Mouse (Mus musculus) right cerebral cortex, postnatal 10 days (tissue): Measurements from ENCODE around the gene Lmx1b.
A peak's percentile ranks its signal among the peaks of the same experiment; 100 is the strongest.

Source experiments
- DNase-seq, 2 experiments: peaks; one replicate each; pipeline ENCODE4 v3.0.0; 2021; ENCODE audit warnings: low spot score in 2 of 2

Gene Lmx1b

DNA sequence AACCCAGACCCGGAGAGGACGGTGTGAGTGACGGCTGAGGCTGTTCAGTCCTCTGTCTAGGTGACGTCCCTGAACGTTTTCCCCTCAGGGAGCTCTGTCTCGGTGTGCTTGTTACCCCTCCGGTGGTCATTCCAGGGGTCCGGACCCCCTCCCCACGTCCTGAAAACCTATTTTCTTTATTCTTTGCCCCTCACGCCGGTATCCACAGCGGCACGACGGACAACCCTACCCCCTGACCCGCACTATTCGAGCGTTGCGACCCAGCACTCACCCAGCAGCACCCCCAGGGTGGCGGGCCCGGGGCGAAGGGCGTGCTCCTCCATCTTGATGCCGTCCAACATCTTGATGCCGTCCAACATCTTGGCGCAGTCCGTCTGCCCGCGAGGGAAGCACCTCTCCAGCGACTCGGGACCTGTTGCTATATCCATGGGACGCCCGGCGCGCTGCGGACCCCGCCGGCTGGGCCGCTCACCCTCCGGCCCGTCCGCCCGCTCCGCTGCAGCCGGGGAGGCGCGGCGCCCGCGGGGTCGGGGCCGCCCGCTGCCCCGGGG lies at the start of gene Lmx1b:
Lmx1b (minus strand) TSS at position 341 of the 551 bp plus-strand sequence.
- no peak for DNase-seq

DNA sequence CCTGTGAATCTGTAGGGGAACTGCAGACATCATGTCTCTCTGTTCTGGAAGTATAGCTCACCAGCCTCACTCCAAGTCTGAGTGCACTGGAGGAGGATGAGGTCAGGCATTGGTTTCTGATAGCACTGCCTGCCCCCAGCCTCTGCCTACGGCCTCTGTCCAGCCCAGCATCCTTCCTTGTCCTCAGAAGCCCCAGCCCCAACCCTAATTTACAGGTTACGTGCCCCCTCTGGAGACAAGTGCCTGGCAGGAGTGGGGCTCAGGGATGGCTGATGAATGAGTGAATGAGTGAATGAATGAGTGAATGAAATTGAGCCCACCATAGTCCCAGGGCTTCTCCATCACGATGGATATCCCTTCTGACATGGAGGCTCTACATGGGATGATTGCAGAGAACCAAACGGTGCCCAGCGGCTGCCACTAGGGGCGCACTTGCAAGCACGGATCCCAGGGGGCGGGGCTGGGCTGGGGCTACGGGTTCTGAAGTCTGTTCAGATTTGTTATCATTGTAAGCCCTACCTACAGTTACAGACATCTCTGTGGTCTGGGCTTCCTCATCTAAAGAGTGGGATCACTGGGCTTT lies 49.7 kb upstream of the Lmx1b start:
- DNase-seq = peak in 1 of 2 experiments; percentile 44

DNA sequence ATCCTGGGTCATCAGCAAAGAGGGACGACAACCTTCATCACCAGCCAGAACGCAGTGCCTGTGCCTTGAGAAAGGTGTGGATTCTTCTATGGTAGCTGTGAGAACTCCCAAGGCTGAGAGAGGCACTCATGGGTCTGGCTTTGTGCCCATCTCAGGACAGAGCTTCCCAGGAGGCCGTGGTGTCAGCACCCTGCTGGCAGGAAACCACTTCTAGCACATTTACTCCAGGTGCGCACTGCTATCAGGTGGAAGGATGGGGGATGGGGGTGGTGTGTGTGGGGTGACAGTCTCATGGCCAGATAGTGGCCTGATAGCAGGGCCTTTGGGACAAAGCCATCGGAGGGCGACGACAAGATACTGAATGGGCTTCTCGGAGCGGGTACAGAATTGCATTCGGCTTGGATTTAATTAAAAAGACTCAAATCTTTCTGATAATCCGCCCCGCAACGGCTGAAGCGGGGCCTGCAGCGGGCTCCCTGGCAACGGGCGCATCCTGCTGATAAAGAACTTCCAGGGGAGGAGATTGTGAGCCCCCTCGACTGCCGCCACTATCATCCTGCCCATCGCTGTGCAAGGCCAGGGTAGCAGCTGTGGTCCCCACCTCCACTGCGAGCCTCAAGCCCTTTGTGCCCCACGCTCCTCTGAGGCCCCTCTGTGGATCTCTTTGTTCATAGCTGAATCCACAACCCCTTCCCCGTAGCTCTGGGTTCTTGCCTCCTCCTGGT lies 49.0 kb upstream of the Lmx1b start:
- peak in 1 of 2 experiments; percentile 34 for DNase-seq

DNA sequence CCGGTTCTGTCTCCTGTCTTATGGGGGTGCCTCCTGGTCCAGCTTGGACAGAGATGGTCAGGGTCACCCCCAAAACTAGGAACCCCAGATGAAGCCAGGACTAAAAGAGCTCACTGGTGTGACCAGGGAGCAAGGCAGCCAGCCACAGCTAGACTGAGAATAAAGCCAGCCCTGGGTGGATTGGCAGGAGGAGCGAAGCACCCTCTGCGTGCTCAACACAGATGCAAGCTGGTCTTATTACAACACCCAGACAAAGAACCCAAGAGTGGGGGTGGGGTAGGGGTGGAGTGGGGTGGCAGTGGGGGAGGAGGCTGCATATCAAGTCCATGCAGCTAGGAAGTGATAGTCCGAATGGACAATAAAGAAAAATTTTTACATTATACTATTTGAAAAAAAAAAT lies 43.3 kb upstream of the Lmx1b start:
- no peak for DNase-seq

DNA sequence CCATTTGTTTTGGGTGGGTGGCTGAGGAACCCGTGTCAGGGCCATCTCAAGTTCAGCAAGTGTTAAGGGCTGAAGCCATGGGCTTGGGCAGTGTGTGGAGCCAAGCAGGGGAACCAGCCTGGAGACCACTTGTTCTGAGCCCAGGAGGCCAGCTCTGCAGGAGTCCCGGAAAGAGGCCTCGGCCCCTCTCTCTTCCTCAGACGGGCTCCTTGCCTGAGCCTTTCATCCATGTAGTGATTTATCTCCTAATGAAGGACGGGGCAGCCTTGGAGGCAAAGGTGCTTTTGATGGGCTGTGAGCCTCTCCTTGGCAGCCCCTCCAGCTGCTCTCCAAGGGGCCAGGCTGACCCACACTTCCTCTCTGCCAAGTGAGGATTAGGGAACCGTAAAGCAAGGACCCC lies 42.8 kb upstream of the Lmx1b start:
- DNase-seq = no peak

DNA sequence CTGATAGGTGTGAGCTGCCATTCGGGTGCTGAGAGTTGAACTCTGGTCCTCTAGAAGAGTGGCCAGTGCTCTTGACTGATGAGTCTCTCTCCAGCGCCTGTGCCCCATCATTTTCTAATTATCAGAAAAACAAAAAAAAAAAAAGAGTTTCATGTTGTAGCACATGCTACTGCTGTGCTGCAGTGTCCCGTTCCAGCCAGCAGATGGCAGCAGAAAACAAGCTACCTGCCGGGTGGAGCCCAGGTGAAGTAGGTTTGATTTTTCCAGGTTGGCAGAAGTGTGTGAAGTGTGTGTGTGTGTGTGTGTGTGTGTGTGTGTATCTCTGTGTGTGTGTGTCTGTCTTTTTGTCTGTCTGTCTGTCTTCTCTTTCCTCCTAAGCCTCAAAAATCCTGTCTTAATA lies 41.9 kb upstream of the Lmx1b start:
- peak; percentile 40 to 75 for DNase-seq

DNA sequence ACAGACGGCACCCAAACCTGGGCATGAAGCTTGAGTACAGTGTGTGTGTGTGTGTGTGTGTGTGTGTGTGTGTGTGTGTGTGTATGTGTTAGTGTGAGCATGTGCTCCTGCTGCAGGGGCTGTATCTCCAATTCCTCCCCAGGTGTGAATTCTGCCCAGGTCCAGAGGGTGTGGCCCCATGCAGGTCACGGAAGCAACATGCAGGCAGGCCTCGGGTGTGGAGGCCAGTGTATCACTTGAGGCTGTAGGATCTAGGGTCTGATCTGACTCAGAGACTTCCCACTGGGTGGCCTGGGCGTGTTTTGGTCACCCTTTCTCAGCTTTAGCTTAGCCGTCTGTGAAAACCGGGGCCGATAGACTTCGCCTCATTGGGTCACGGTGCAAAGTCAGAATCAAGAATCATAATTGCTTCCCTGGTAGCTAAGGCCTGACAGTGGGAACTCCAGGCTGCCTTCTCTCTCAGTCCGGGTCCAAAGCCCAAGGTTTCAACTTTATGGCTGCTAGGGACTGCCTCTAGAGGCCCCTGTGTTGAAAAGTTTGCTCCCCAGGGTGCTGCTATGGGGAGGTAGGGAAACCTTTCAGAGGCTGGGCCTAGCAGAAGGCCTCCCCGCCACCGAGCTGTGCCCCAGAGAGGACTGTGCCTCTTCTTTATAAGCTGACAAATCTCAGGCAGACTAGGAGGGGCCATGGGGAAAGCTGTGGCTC lies 38.8 kb upstream of the Lmx1b start:
- no peak for DNase-seq

DNA sequence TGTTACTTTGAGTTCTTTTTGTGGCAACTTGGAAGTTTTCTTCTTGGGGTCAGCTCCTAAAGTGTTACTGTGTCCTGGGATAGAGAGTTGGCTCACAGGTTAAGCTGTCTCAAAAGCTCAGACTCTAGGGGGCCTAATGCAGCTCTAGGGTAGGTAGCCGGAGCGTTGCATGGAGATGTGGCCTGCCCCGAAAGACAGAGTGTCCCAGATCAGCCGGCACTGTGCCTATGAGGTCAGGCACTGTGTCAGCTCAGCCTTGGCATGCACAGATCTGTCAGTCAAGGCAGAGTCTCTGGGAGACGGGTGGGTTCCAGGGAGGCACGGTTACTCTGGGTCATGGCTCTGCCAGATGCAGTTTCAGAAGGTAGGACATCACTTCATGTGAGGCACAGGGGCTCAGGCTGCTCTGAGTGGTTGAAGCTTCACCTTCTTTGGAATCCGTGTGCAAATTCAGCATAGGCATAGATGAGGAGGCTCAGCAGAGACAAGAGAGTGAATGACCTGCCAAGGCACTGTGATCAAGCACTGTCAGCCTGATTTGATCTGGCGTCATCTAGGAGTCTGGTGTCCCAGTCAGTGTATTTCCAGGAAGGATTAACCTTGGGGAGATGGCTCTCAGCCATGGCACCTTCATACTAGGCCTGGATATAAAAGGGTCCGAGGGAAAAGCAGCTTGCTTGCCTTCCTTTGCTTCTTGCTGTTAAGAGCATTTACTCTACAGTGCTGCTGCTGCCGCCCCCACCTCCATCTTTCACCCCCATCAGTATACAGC lies 32.6 kb upstream of the Lmx1b start:
- DNase-seq = no peak

DNA sequence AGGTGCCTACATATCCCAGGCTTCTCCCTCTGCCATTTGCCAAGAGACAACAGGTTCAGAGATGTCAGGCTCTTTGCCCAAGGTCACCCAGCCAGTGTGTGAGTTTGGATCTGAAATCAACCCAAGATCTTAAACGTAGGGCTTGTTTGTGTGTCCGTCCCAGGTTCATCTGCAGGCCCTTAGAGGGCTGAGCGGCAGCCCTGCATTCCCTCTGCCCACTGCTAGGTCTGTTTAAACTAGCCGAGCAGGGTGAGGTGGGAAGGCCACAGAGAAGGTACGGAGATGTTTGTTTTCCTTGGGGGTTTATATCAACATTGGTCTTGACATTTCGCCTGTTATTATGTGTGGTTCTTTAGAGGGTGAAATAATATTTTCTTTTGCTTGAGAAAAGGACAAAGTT lies 28.4 kb upstream of the Lmx1b start:
- no peak for DNase-seq

DNA sequence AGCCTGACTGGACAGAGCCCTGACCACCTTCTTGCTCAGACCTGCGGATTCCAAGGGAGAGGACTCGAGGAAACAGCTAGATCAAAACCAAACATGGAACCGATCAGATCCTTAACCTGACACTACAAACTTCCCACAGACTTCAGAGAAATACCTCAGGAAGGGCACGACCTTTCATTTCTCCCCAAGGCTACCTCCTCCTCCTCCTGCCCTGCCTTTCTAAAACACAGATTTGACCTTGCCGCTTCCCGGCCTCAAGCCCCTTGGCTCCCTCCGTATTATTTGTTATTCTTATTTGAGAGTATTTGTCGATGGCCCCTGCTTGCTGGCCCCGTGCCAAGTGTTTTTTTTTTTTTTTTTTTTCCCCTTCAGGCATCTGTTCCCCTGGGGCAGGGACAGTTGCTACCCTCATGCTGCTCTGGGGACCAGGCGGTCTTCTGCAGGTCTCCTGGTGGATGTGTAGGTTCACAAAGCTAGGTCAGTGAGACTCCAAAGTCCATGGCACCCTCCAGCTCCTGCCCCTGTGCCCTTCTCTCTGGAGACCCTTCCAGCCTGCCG lies 26.2 kb upstream of the Lmx1b start:
- DNase-seq = no peak

DNA sequence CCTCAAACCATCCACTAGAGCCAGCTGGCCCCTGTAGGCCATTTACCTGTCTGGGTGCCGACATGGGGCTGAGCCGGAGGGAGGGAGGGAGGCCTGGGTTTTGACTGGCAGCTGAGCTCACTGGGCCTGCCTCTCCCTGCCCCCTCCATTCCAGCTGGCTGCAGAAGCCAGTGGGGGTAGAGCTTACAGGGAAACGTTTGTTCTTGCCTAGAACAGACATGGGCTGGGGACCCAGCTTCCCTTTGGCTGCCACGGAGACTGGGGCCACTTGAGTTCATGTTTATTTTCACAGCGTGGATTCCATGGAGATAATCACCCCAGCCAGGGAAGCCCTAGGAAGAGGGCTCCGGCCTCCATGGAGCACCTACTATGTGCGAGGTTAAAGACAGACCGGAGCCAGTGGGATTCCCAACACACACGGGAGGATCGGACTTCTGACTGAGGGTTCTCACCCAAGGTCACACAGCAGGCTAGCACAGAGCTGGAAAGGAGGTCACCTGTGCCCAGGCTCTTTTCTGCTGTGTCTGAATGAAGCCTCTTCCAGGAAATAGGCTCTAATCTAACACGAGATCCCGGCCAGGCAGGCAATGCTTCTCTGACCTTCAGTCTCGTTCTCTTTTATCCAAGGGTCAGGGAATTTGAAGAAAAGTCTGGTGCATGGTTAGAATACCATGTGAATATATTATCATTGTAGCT lies 25.2 kb upstream of the Lmx1b start:
- DNase-seq = peak; percentile 50 to 56

DNA sequence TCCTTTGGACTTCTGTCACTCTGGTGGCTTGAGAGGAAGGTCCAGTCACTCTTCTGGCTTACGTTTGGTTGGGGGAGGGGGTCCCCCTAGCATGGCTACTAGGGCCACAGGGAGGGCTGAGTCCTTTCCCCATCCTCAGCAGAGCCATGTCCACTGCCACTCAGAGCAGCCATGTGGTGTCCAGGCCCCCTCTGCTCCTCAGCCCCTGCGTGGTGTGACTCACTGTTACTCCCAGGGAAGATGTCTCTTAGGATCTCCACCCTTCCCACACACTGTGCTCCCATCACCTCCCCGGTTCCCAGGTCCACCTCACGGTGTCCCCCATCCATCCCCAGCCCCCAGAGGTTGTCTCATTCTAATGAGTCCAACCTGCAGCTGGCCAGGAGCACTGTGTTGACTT lies 24.4 kb upstream of the Lmx1b start:
- no peak for DNase-seq

DNA sequence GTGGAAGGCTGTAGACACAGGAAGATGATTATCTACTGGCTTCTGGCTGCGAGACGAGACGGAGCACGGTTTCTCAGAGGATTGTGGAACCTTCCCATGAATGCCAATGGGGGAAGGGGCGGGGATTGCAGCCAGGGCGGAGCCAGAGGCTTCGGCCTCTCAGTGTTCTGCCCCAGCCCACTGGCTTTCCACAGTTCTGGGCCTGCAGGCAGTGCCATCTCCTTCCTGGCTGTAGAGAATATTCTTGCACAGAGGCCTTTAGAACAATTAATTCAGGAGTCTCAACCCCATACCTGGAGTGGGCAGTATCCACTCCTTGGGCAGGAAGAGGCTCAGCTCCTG lies 18.9 kb upstream of the Lmx1b start:
- peak in 1 of 2 experiments; percentile 64 for DNase-seq

DNA sequence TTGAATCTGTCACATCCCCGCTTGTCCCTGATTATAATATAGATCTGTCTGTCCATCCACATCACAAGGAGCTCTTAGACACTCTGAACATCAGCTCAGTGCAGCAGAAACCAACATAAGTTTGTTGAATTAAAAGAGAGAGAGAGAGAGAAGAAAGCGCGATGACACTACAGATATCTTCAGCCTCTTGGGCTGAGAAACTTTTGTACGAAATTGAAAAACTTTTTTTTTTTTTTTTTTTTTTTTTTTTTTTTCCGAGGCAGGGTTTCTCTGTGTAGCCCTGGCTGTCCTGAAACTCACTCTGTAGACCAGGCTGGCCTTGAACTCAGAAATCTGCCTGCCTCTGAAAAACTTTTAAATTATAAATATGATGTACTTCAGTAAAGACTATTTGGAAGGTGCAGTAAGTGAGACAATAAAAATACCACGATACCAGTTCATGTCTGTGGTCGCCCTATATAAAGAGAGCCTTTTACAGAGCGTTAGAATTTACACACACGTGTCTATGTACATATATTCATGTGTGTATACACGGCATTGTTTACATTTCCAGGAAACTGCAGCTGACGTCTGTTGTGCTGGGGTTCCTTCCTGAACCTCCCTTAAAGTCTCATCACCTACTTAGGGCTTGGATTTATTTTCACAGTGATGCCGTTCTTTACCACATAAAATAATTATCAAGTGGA lies 18.4 kb upstream of the Lmx1b start:
- DNase-seq = no peak

DNA sequence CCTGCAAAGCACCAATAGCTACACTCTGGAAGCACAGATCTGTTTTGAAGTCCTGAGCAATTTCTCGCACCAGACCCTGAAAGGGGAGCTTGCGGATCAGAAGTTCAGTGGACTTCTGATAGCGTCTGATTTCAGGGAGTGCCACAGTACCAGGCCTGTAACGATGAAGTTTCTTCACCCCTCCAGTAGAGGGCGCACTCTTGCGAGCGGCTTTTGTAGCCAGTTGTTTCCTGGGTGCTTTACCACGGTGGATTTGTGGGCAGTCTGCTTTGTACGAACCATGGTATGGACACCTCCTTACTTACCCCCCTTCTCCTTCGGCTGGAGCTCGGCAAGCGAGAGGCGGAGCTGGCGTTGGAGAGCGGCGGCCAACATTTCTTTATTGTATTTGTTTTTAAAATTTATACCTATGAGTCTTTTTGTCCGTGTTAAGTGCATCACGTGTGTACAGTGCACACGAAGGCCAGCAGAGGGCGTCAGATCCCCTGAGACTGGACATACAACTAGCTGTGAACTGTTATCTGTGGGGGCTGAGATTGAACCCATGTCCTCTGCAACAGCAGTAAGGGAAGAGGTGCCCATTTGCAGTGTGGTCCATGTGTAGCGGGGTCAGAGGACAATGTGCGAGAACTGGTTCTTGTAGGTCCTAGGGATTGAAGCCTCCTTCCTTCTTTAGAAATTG lies 12.3 kb upstream of the Lmx1b start:
- DNase-seq = no peak

DNA sequence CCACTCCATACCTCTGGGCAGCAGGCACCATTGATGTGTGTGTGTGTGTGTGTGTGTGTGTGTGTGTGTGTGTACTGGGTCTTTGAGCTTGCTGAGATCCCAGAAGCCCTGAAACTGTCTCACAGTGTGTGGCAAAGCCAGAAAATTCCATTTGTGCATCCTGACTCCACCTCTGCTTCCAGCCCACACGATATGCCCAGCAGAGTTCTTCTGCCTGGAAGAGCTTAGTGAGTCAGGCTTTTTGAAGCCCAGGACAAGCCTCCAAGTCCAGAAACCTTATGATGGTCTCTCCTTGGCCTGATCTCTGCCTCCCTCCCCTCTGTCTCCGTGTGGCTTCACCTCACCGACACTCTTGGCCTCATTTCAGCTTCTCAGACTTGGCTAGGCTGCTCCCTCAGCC lies 9.1 kb upstream of the Lmx1b start:
- no peak for DNase-seq

DNA sequence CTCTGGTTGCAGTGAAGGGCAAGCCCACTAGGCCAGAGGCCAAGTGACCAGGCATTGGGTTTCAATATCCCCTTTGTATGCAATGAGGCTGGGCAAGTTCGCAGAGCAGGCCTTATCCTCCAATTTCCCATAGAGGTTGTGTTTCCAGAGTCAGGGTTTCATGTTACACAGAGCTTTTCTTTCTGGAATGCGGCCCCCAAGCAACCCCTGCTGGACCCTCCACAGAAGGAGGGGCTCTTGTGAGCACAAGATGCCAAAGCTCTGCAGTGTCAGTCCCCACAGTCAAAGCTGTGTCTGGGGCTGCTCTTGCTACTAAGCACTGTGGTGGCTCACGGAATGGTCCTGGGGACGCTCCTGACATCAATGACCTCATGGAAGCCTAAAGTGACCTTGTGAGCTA lies 8.6 kb upstream of the Lmx1b start:
- DNase-seq = no peak

DNA sequence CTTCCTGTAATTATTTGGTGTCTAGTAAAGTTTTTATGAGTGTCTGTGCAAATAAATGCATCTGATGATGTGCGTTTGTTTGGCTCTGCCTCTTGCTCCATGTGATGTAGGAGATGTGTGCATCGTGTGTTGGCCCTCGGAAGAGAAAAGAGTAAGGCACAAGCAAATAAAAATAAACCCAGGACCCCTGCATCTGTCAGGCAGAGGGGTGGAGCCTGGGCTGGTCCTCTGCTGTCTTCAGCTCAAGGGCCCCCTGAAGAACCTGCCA lies 5.9 kb upstream of the Lmx1b start:
- no peak for DNase-seq

DNA sequence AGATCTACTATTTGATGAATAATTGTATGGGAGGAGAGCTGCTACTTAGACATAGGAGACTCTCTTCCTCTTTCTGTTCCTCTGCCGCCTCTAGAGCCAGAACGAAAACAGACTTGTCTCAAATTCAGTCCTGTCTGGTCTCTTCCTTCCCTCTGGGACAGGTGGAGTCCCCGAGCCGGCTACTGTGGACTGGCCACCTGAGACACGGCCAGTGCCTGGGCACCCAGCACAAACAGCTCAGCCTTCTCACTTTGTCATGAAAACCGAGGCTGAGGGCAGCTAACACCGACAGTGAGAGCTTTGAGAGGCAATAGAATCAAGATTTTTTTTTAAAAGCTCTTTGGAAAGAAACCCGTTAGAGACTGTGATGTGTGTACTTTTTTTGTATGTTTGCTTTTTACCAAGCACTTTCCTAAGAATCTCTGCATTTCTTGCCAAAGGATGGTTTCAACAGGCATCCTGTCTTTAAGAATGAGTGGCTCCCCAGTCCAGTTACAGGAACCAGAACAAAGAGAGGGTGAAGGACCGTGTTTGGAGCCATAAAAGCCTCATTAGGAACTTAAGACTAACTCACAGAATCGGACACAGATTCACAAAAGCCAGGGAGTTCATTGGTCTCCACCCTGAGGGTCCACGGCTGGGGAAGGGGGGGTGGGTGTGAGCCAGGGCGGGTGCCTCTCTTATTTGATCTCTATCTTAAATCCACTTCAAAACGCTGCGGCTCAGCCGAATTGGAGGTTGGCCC lies 5.4 kb upstream of the Lmx1b start:
- DNase-seq = no peak
